Mouse (Mus musculus) neutrophil, adult 83 days (primary cell): ENCODE measurements around the gene Ankdd1b. TPM values are rescaled to one million over a fixed set of nuclear protein-coding genes. Genes with fewer than 3 reads are reported as not detected.

Experiments
- total RNA-seq, 2 experiments: library from RNA; stranded (reverse); gene quantifications; one replicate each; pipeline ENCODE4 v1.2.4; 2023

Ankdd1b gene
- under 1 TPM in 1 of 2 experiments, not detected in 1; 0.13 TPM for total RNA-seq

DNA sequence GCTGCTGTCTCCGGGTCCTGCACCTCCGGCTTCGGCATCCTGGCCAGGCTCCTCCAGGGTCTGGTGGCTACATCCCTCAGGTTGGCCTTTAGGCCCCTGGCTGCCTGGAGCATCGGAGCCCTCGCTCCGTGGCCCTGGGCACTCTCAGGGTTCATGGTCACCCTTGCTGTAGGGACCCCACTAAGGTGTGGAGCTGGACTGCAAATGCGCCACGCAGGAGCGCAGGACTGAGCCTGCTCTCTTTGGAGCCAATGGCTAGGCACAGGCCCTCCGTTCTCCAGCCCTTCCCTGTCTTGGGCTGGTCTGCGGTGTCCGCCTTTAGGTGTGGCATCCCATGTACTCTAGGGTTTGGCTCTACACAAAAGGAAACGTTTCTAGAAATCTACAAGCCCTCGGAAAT, at the start of gene Ankdd1b:
Ankdd1b (minus strand) TSS at position 242 of the 400 bp plus-strand sequence.

DNA sequence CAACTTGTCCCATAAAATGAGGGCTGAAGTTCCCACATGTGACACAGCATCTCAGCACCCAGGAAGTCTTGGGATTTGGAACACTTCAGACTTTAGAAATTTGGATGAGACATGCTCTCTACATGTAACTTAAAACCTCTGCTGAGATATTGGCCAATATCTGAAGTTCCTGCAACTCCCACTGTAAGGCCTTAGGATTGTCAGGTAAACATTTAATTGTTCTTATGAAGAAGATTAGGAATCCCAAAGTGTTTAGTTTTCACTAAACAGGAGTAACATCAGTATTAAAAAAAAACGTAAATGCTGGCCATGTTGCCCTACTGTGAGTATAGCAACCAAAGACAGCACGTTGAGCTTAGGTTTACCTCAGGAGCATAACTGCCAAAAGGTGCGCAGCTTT, 19.4 kb upstream of the Ankdd1b start, which contains the start of gene Gm17622:
Gm17622 (plus strand) TSS at position 301 of the 400 bp plus-strand sequence.

DNA sequence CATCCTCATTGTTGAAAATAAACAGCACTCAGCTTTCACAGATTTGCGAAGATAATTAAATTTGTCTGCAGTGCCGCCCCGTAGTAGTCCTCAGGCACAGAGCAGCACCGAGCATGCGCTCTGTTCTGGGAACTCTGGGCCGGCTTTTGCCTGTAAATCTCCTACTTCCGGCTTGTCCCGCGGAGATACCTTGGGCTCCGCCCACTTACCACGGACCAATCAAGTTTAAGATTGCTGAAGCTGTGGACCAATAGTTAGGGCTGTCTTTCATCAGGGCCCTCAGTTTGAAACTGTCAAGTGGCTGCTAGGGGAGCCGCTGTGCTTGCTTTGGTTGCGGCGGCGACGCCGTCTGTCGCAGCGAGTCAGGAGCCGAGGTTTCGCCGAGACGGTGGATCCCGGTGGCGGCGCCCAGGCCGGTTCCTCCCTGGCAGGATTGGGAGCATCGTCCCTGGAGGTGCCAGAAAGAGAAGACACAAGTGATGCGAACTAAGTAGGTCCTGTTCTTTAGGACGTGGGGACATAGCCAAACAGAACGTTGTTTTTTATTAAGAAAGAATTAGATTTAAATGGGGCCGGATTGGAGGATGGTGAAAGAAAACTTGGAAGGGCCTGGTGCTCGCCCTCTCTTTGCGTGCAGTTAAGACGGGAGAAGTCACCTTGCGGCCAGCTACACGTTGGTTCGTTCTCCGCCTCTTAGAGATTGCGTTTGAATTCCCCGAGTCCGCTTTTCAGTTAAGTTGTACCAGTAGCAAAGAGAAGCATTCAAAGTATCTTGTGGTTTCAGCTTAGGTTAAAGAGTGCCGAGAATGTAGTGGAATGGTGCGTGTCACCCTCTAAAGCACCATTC, 82.7 kb downstream of the Ankdd1b start, which contains the start of gene Poc5:
Poc5 (plus strand) TSS at position 253 of the 847 bp plus-strand sequence.

Other genes with a start within 250 kb of the Ankdd1b start
- 10 to 100 TPM; 13.8 to 17.1 TPM for gene Poc5, start 82.9 kb downstream of the Ankdd1b start, total RNA-seq
- gene Gm17622, start 19.5 kb upstream of the Ankdd1b start, total RNA-seq = not detected
- 1 to 10 TPM; 5.3 to 5.6 TPM for gene Polk, start 71.4 kb upstream of the Ankdd1b start, total RNA-seq
- 10 to 100 TPM; 65.6 to 66.1 TPM for gene Col4a3bp, start 71.4 kb upstream of the Ankdd1b start, total RNA-seq
- 10 to 100 TPM; 85.2 to 88.2 TPM for gene Hmgcr, start 199.7 kb upstream of the Ankdd1b start, total RNA-seq